Mouse (Mus musculus) MEL (cell line): Measurements from ENCODE around the gene Vav2. TPM values are rescaled to one million over a fixed set of nuclear protein-coding genes. Genes with fewer than 3 reads are reported as not detected.

ENCODE experiments used
- DNase-seq: peaks from one replicate; pipeline ENCODE4 v3.0.0; 2011; ENCODE audit warnings: low read depth, low spot score
- H3K27ac ChIP-seq: 2 replicates; pipeline ENCODE4 v1.5.1; 2012; ENCODE audit warnings: low read depth, mild to moderate bottlenecking, control low read depth, low read length, moderate library complexity; ENCODE audit not compliant: control insufficient read depth
- H3K27me3 ChIP-seq, 2 experiments: fragments of 150-350 bp in 1 of 2; sonication (generic) in 1 of 2; 2 replicates each; pipeline ENCODE4 v1.6.1; 2012; ENCODE audit warnings: low read length in 2 of 2, mild to moderate bottlenecking in 2 of 2, improper control_type of control experiment in 1 of 2, moderate library complexity in 1 of 2; ENCODE audit not compliant: insufficient read depth in 2 of 2, control insufficient read depth in 1 of 2
- H3K36me3 ChIP-seq, 2 experiments: 2 replicates each; pipeline ENCODE4 v1.6.1; 2012 to 2014; ENCODE audit warnings: low read length in 2 of 2, improper control_type of control experiment in 1 of 2, inconsistent platforms in 1 of 2, mild to moderate bottlenecking in 1 of 2; ENCODE audit not compliant: insufficient read depth in 2 of 2, control insufficient read depth in 1 of 2
- H3K4me1 ChIP-seq, 2 experiments: fragments of 150-350 bp in 1 of 2; sonication (generic) in 1 of 2; 2 replicates each; pipeline ENCODE4 v1.6.1; 2012; ENCODE audit warnings: low read length in 2 of 2, improper control_type of control experiment in 1 of 2, mild to moderate bottlenecking in 1 of 2; ENCODE audit not compliant: insufficient read depth in 2 of 2, control insufficient read depth in 1 of 2
- H3K4me3 ChIP-seq, 2 experiments: fragments of 150-350 bp in 1 of 2; sonication (generic) in 1 of 2; 2 replicates each; pipeline ENCODE4 v1.5.1; 2012; ENCODE audit warnings: low read depth in 2 of 2, low read length in 2 of 2, mild to moderate bottlenecking in 2 of 2, moderate library complexity in 2 of 2, control low read depth in 1 of 2, improper control_type of control experiment in 1 of 2; ENCODE audit not compliant: control insufficient read depth in 1 of 2, insufficient read depth in 1 of 2
- H3K79me2 ChIP-seq: 2 replicates; pipeline ENCODE4 v1.6.1; 2012; ENCODE audit warnings: mild to moderate bottlenecking, low read length, moderate library complexity; ENCODE audit not compliant: control insufficient read depth, poor library complexity, insufficient read depth
- H3K9ac ChIP-seq: 2 replicates; pipeline ENCODE4 v1.6.1; 2012; ENCODE audit warnings: low read depth, mild to moderate bottlenecking, control low read depth, low read length, moderate library complexity; ENCODE audit not compliant: control insufficient read depth, poor library complexity, severe bottlenecking
- H3K9me3 ChIP-seq: fragments of 150-350 bp; sonication (generic); replicated peaks from 2 replicates; pipeline ENCODE4 v1.6.1; 2012; ENCODE audit warnings: mild to moderate bottlenecking, low read length, improper control_type of control experiment, moderate library complexity; ENCODE audit not compliant: insufficient read depth
- BHLHE40 ChIP-seq: IDR thresholded peaks from 2 replicates; pipeline ENCODE4 v1.6.1; 2012; ENCODE audit warnings: low read depth, mild to moderate bottlenecking, inconsistent platforms, low read length, improper control_type of control experiment, borderline replicate concordance
- CHD1 ChIP-seq: IDR thresholded peaks from 2 replicates; pipeline ENCODE4 v1.6.1; 2012; ENCODE audit warnings: low read depth, mild to moderate bottlenecking, inconsistent platforms, low read length, improper control_type of control experiment
- CTCF ChIP-seq, 3 experiments: IDR thresholded peaks in 2 of 3; conservative IDR thresholded peaks in 1 of 3; 2 replicates each; pipeline ENCODE4 v1.5.1; 2011 to 2012; ENCODE audit warnings: low read length in 3 of 3, low read depth in 2 of 3, mild to moderate bottlenecking in 2 of 3, improper control_type of control experiment in 1 of 3, inconsistent platforms in 1 of 3, mixed read lengths in 1 of 3, moderate library complexity in 1 of 3; ENCODE audit not compliant: control insufficient read depth in 1 of 3, insufficient read depth in 1 of 3, poor library complexity in 1 of 3, severe bottlenecking in 1 of 3
- E2F4 ChIP-seq: IDR thresholded peaks from 2 replicates; pipeline ENCODE4 v1.6.1; 2011; ENCODE audit warnings: low read depth, low read length, improper control_type of control experiment, borderline replicate concordance
- ELF1 ChIP-seq: IDR thresholded peaks from 2 replicates; pipeline ENCODE4 v1.6.1; 2014; ENCODE audit warnings: low read depth, mild to moderate bottlenecking, inconsistent platforms, low read length, improper control_type of control experiment, moderate library complexity
- GATA1 ChIP-seq: IDR thresholded peaks from 2 replicates; pipeline ENCODE4 v1.6.1; 2011; ENCODE audit warnings: low read depth, low read length, improper control_type of control experiment
- HCFC1 ChIP-seq: IDR thresholded peaks from 2 replicates; pipeline ENCODE4 v1.6.1; 2012; ENCODE audit warnings: low read depth, mild to moderate bottlenecking, inconsistent platforms, low read length, improper control_type of control experiment, moderate library complexity
- MAFK ChIP-seq: IDR thresholded peaks from 2 replicates; pipeline ENCODE4 v1.6.1; 2011; ENCODE audit warnings: low read depth, mild to moderate bottlenecking, low read length, improper control_type of control experiment, borderline replicate concordance
- MAX ChIP-seq: IDR thresholded peaks from 2 replicates; pipeline ENCODE4 v1.6.1; 2011; ENCODE audit warnings: low read length, improper control_type of control experiment
- MAZ ChIP-seq: IDR thresholded peaks from 2 replicates; pipeline ENCODE4 v1.6.1; 2012; ENCODE audit warnings: low read depth, mild to moderate bottlenecking, inconsistent platforms, low read length, improper control_type of control experiment
- MXI1 ChIP-seq: IDR thresholded peaks from 2 replicates; pipeline ENCODE4 v1.6.1; 2011; ENCODE audit warnings: mild to moderate bottlenecking, low read depth, low read length, improper control_type of control experiment
- MYB ChIP-seq: IDR thresholded peaks from 2 replicates; pipeline ENCODE4 v1.6.1; 2011; ENCODE audit warnings: mild to moderate bottlenecking, low read depth, low read length, improper control_type of control experiment
- MYC ChIP-seq: IDR thresholded peaks from 2 replicates; pipeline ENCODE4 v1.6.1; 2011; ENCODE audit warnings: low read depth, mild to moderate bottlenecking, low read length, improper control_type of control experiment, moderate library complexity
- NELFE ChIP-seq: IDR thresholded peaks from 2 replicates; pipeline ENCODE4 v1.6.1; 2011; ENCODE audit warnings: low read depth, low read length, improper control_type of control experiment
- NRF1 ChIP-seq: IDR thresholded peaks from 2 replicates; pipeline ENCODE4 v1.6.1; 2014; ENCODE audit warnings: low read depth, mild to moderate bottlenecking, inconsistent platforms, low read length, improper control_type of control experiment, moderate library complexity; ENCODE audit not compliant: poor library complexity, insufficient read depth, severe bottlenecking
- POLR2AphosphoS2 ChIP-seq: IDR thresholded peaks from 2 replicates; pipeline ENCODE4 v1.6.1; 2011; ENCODE audit warnings: low read length, improper control_type of control experiment
- RAD21 ChIP-seq: IDR thresholded peaks from 2 replicates; pipeline ENCODE4 v1.6.1; 2011; ENCODE audit warnings: mild to moderate bottlenecking, low read depth, low read length, improper control_type of control experiment
- SIN3A ChIP-seq: IDR thresholded peaks from 2 replicates; pipeline ENCODE4 v1.6.1; 2012; ENCODE audit warnings: low read length, improper control_type of control experiment, inconsistent platforms
- TAL1 ChIP-seq: IDR thresholded peaks from 2 replicates; pipeline ENCODE4 v1.6.1; 2012; ENCODE audit warnings: mild to moderate bottlenecking, inconsistent platforms, low read length, moderate library complexity, mixed read lengths
- TBP ChIP-seq: IDR thresholded peaks from 2 replicates; pipeline ENCODE4 v1.8.0; 2011; ENCODE audit warnings: low read depth, low read length, improper control_type of control experiment
- UBTF ChIP-seq: IDR thresholded peaks from 2 replicates; pipeline ENCODE4 v1.6.1; 2012; ENCODE audit warnings: low read depth, mild to moderate bottlenecking, inconsistent platforms, low read length, improper control_type of control experiment, moderate library complexity, borderline replicate concordance; ENCODE audit not compliant: insufficient read depth
- USF1 ChIP-seq: IDR thresholded peaks from 2 replicates; pipeline ENCODE4 v1.6.1; 2014; ENCODE audit warnings: low read depth, mild to moderate bottlenecking, inconsistent platforms, low read length, improper control_type of control experiment, moderate library complexity
- USF2 ChIP-seq, 2 experiments: IDR thresholded peaks; 2 replicates each; pipeline ENCODE4 v1.6.1; 2011 to 2012; ENCODE audit warnings: improper control_type of control experiment in 2 of 2, low read length in 2 of 2, borderline replicate concordance in 1 of 2, inconsistent platforms in 1 of 2, low read depth in 1 of 2, mild to moderate bottlenecking in 1 of 2; ENCODE audit not compliant: insufficient read depth in 1 of 2
- ZC3H11A ChIP-seq: IDR thresholded peaks from 2 replicates; pipeline ENCODE4 v1.6.1; 2012; ENCODE audit warnings: low read depth, mild to moderate bottlenecking, inconsistent platforms, low read length, improper control_type of control experiment
- ZMIZ1 ChIP-seq: IDR thresholded peaks from 2 replicates; pipeline ENCODE4 v1.6.1; 2012; ENCODE audit warnings: low read depth, mild to moderate bottlenecking, inconsistent platforms, low read length, improper control_type of control experiment, moderate library complexity
- ZNF384 ChIP-seq: IDR thresholded peaks from 2 replicates; pipeline ENCODE4 v1.6.1; 2012; ENCODE audit warnings: low read depth, mild to moderate bottlenecking, inconsistent platforms, low read length, improper control_type of control experiment
- polyA plus RNA-seq, 2 experiments: library from polyadenylated mRNA; stranded (reverse) in 1 of 2; unstranded in 1 of 2; fragments of >175 nt in 1 of 2; fragments of >200 nt in 1 of 2; gene quantifications; 2 replicates each; pipeline versions ENCODE4 v1.2.1 to v1.2.4; 2012; ENCODE audit warnings: low replicate concordance in 2 of 2, low read depth in 1 of 2; ENCODE audit not compliant: insufficient read length in 2 of 2, insufficient read depth in 1 of 2, missing spikeins in 1 of 2
- total RNA-seq: library from RNA; depleted of rRNA; stranded (reverse); fragments of 300-350 nt; gene quantifications from 2 replicates; pipeline ENCODE4 v1.2.3, GENCODE M21; 2012

The Vav2 gene
- total and polyA plus RNA-seq, 3 experiments, result 8.8 to 15.9 TPM; not detected in 1

GRCm38 (mm10) chr2:27442708-27443449 lies 16.0 kb upstream of the Vav2 start:
- Histone ChIP-seq H3K27ac (no peak overlapping the region), H3K36me3 (peaks cover 2 to 6% of the 10 kb centered on the region in 2 experiments; a peak in 3 of 4 replicates), H3K9ac (peak overlapping the region; percentile 13), H3K9me3 (no peaks in the 10 kb centered on the region), H3K79me2 (no peaks in the 10 kb centered on the region), H3K27me3 (no peaks in the 10 kb centered on the region)
- peak; percentile 22 for DNase-seq
- TF ChIP-seq HCFC1 (no peak), GATA1 (no peak), CHD1 (no peak), ZMIZ1 (no peak), RAD21 (no peak), CTCF (IDR thresholded peaks at IDR 0.05 in 2 of 3, conservative IDR thresholded peaks at IDR 0.05 in 1 of 3; ENCODE audit: control insufficient read depth in 1 of 3, insufficient read depth in 1 of 3, low read depth in 2 of 3, low read length in 3 of 3, poor library complexity in 1 of 3, severe bottlenecking in 1 of 3) (no peak), UBTF (no peak), MYC (no peak), NELFE (no peak), MAZ (no peak), E2F4 (no peak), MAX (no peak), POLR2AphosphoS2 (no peak)
- TF ChIP-seq, all 39 proteins: peak for 0
- Histone ChIP-seq H3K4me1 (peaks cover 3 to 8% of the 10 kb centered on the region in 2 experiments; a peak in 3 of 4 replicates), H3K4me3 (peak overlapping the region; percentile 31 to 32; a peak in 3 of 4 replicates)

GRCm38 (mm10) chr2:27441767-27442707 lies 15.2 kb upstream of the Vav2 start, which contains the start of gene Brd3os:
TSS of gene Brd3os (plus strand) at chr2:27442324.
- DNase-seq, result peak; percentile 99
- H3K9me3 ChIP-seq, result no peaks in the 10 kb centered on the region
- TF ChIP-seq MXI1 (peak; percentile 86), TAL1 (no peak), MYC (no peak), USF1 (no peak), ZNF384 (no peak), HCFC1 (peak; percentile 78), USF2 (IDR thresholded peaks at IDR 0.05; ENCODE audit: borderline replicate concordance in 1 of 2, insufficient read depth in 1 of 2, low read depth in 1 of 2, low read length in 2 of 2) (no peak), SIN3A (peak; percentile 89), NRF1 (0 out of 2 replicates have a peak, but pooled peaks have one; percentile 24), ZC3H11A (no peak), BHLHE40 (no peak), TBP (peak; percentile 42; the same call in 1 of the 2 replicates), NELFE (no peak), GATA1 (no peak), ELF1 (peak; percentile 37; the same call in 1 of the 2 replicates), CHD1 (no peak), MAZ (peak; percentile 91), MAX (no peak), MYB (no peak), MAFK (no peak)
- H3K4me1 ChIP-seq, result peaks cover 3 to 9% of the 10 kb centered on the region in 2 experiments; a peak in 3 of 4 replicates
- H3K4me3 ChIP-seq, result peak within 1 kb of the TSS; percentile 48 to 62
- peak within 1 kb of the TSS; percentile 13 for H3K9ac ChIP-seq
- H3K27ac ChIP-seq, result no peak within 1 kb of the TSS
- H3K36me3 ChIP-seq, result peaks cover under 1 to 7% of the 10 kb centered on the region in 2 experiments; a peak in 2 of 4 replicates
- no peaks in the 10 kb centered on the region for H3K79me2 ChIP-seq
- no peaks in the 10 kb centered on the region for H3K27me3 ChIP-seq
